Mouse (Mus musculus) adrenal gland, postnatal 14 days (tissue): ENCODE data around the gene Nudt2. TPM values are rescaled to one million over a fixed set of nuclear protein-coding genes. Genes with fewer than 3 reads are reported as not detected.
"Not testable (repeated sequence)": the region's sequence is repeated elsewhere in the genome, so short reads cannot be mapped to it uniquely, and the experiment has no call there.

Experiments used
- DNase-seq: peaks from one replicate; pipeline ENCODE4 v3.0.0; 2021; ENCODE audit warnings: mixed read lengths
- long read RNA-seq, 2 experiments: library from polyadenylated mRNA; stranded (forward); transcript quantifications; one replicate each; pipeline ENCODE4 v2.0.0; 2021
- total RNA-seq: library from RNA; stranded (reverse); gene quantifications from 2 replicates; pipeline ENCODE4 v1.2.3, GENCODE M21; 2021

Gene Nudt2
- 27.6 and 27.9 TPM in 2 replicates for total RNA-seq
- long read RNA-seq, experiment 1, transcript Nudt2-201 (3 exons, 845 nt) = major isoform, 18 of 27 reads
- long read RNA-seq, experiment 1, partial matches to known transcripts = 2 of 27 reads
- long read RNA-seq, experiment 1, other reads (novel, unspliced or antisense) = 7 of 27 reads
- long read RNA-seq, experiment 2, transcript Nudt2-201 (3 exons, 845 nt) = major isoform, 18 of 23 reads
- long read RNA-seq, experiment 2, partial matches to known transcripts = 1 of 23 reads
- long read RNA-seq, experiment 2, other reads (novel, unspliced or antisense) = 4 of 23 reads

GRCm38 (mm10) chr4:41464345-41465286 lies at the start of gene Nudt2, which contains the start of gene Kif24:
Gene Nudt2, plus strand, starts transcription at chr4:41465151.
Gene Kif24, minus strand, starts transcription at chr4:41464887.
- peak; percentile 98 for DNase-seq

- no peak for DNase-seq
Measured at GRCm38 (mm10) chr4:41416966-41417365, 48.0 kb upstream of the Nudt2 start.

- DNase-seq = no peak
Measured at GRCm38 (mm10) chr4:41438931-41439330, 26.0 kb upstream of the Nudt2 start.

GRCm38 (mm10) chr4:41442790-41443302 lies 22.1 kb upstream of the Nudt2 start:
- no peak for DNase-seq

GRCm38 (mm10) chr4:41447595-41447994 lies 17.4 kb upstream of the Nudt2 start:
- no peak for DNase-seq

- no peak for DNase-seq
Measured at GRCm38 (mm10) chr4:41460690-41461089, 4.3 kb upstream of the Nudt2 start.

GRCm38 (mm10) chr4:41463051-41463738 lies 1.8 kb upstream of the Nudt2 start:
- DNase-seq = not testable (repeated sequence)

- DNase-seq = no peak
Measured at GRCm38 (mm10) chr4:41465287-41465665, 325 bp downstream of the Nudt2 start.

GRCm38 (mm10) chr4:41468396-41469080 lies 3.6 kb downstream of the Nudt2 start:
- DNase-seq = peak; percentile 79

- DNase-seq = no peak
Measured at GRCm38 (mm10) chr4:41469199-41469598, 4.2 kb downstream of the Nudt2 start.

GRCm38 (mm10) chr4:41470051-41470683 lies 5.2 kb downstream of the Nudt2 start:
- no peak for DNase-seq

- DNase-seq = no peak
Measured at GRCm38 (mm10) chr4:41470684-41471383, 5.9 kb downstream of the Nudt2 start.

- DNase-seq = no peak
Measured at GRCm38 (mm10) chr4:41471384-41471689, 6.4 kb downstream of the Nudt2 start.

GRCm38 (mm10) chr4:41477648-41478160 lies 12.8 kb downstream of the Nudt2 start:
- no peak for DNase-seq

- no peak for DNase-seq
Measured at GRCm38 (mm10) chr4:41478751-41479455, 14.0 kb downstream of the Nudt2 start.

GRCm38 (mm10) chr4:41479456-41479804 lies 14.5 kb downstream of the Nudt2 start:
- DNase-seq = peak; percentile 27

GRCm38 (mm10) chr4:41480254-41480653 lies 15.3 kb downstream of the Nudt2 start:
- peak; percentile 56 for DNase-seq

GRCm38 (mm10) chr4:41481601-41482017 lies 16.7 kb downstream of the Nudt2 start:
- peak; percentile 63 for DNase-seq

- DNase-seq = no peak
Measured at GRCm38 (mm10) chr4:41492951-41493350, 28.0 kb downstream of the Nudt2 start.
